Mouse (Mus musculus) C2C12 (cell line): ENCODE data around the gene Zfyve28. TPM values are rescaled to one million over a fixed set of nuclear protein-coding genes. Genes with fewer than 3 reads are reported as not detected.

Source experiments
- H3K27me3 ChIP-seq: one replicate; pipeline ENCODE4 v1.6.1; 2011; ENCODE audit not compliant: control insufficient read depth, insufficient read depth, insufficient read length
- H3K36me3 ChIP-seq: one replicate; pipeline ENCODE4 v1.6.1; 2011; ENCODE audit not compliant: control insufficient read depth, insufficient read depth
- H3K4me3 ChIP-seq: one replicate; pipeline ENCODE4 v1.5.1; 2011; ENCODE audit warnings: mild to moderate bottlenecking, control low read depth; ENCODE audit not compliant: poor library complexity, insufficient read depth, severe bottlenecking
- H3K79me2 ChIP-seq: one replicate; pipeline ENCODE4 v1.6.1; 2011; ENCODE audit not compliant: control insufficient read depth, insufficient read depth
- H3K79me3 ChIP-seq: one replicate; pipeline ENCODE4 v1.6.1; 2011; ENCODE audit warnings: low read depth, control low read depth
- H3ac ChIP-seq: one replicate; pipeline ENCODE3; 2011; ENCODE audit warnings: low read depth; ENCODE audit not compliant: control insufficient read depth, insufficient read length
- CEBPB ChIP-seq: IDR thresholded peaks from one replicate; pipeline ENCODE4 v1.6.1; 2011; ENCODE audit warnings: low read depth, mild to moderate bottlenecking, control low read depth, moderate library complexity
- CTCF ChIP-seq: IDR thresholded peaks from one replicate; pipeline ENCODE4 v1.5.1; 2011; ENCODE audit not compliant: control insufficient read depth, insufficient read depth, insufficient read length
- FOSL1 ChIP-seq: IDR thresholded peaks from one replicate; pipeline ENCODE4 v1.8.0; 2011; ENCODE audit warnings: mild to moderate bottlenecking, low read length; ENCODE audit not compliant: poor library complexity, insufficient read depth, severe bottlenecking
- MAX ChIP-seq: IDR thresholded peaks from one replicate; pipeline ENCODE4 v1.6.1; 2011; ENCODE audit warnings: mild to moderate bottlenecking, control low read depth
- MYOD1 ChIP-seq: IDR thresholded peaks from one replicate; pipeline ENCODE4 v1.6.1; 2011; ENCODE audit warnings: low read depth; ENCODE audit not compliant: control insufficient read depth, insufficient read length
- MYOG ChIP-seq: IDR thresholded peaks from one replicate; pipeline ENCODE4 v1.6.1; 2011; ENCODE audit not compliant: control insufficient read depth, insufficient read length; ENCODE audit errors: extremely low read depth
- USF1 ChIP-seq: IDR thresholded peaks from one replicate; pipeline ENCODE4 v1.6.1; 2011; ENCODE audit warnings: low read depth, mild to moderate bottlenecking, control low read depth, moderate library complexity
- polyA plus RNA-seq: library from polyadenylated mRNA; unstranded; fragments of >200 nt; fragmentation: generic; extraction: Trizol; gene quantifications from one replicate; pipeline ENCODE4 v1.2.1, GENCODE M21; 2012; ENCODE audit warnings: missing spikeins

Zfyve28 gene
- polyA plus RNA-seq, 1 experiment, result 0.09 TPM

GRCm38 (mm10) chr5:34252967-34253519, 35.2 kb downstream of the Zfyve28 start:
- no peaks in the 10 kb centered on the region for H3K79me3 ChIP-seq
- TF ChIP-seq USF1 (no peak), CEBPB (no peak), MYOD1 (no peak), MAX (no peak), FOSL1 (no peak), CTCF (no peak), MYOG (no peak)
- H3K27me3 ChIP-seq, result peaks cover 11% of the 10 kb centered on the region
- no peaks in the 10 kb centered on the region for H3K36me3 ChIP-seq
- no peaks in the 10 kb centered on the region for H3K79me2 ChIP-seq
- no peak overlapping the region for H3ac ChIP-seq
- no peak overlapping the region for H3K4me3 ChIP-seq

GRCm38 (mm10) chr5:34252307-34252966, 35.8 kb downstream of the Zfyve28 start:
- Histone ChIP-seq H3K27me3 (peaks cover 11% of the 10 kb centered on the region), H3K79me2 (no peaks in the 10 kb centered on the region), H3K79me3 (no peaks in the 10 kb centered on the region), H3ac (no peak overlapping the region), H3K4me3 (no peak overlapping the region), H3K36me3 (no peaks in the 10 kb centered on the region)
- TF ChIP-seq CEBPB (no peak), CTCF (no peak), FOSL1 (no peak), MYOD1 (no peak), USF1 (no peak), MYOG (no peak), MAX (no peak)

DNA sequence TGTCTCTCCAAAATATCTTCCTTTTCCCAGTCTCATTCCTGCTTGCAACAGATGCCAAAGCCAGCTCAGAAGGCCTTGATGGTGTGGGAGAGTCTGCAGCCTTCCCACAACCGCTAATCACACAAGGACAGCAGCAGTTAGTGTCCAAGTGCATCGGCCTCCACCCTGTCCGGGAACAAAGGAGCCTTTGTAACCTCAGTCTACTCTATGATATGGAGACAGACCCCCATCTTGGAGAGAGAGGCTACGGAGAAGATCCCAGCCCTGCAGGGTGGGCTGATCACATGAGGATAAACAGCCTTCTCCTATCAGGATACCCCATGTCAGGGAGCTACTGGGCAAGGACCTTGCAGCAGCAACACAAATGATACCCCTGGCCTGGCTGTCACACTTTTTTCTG, 36.5 kb downstream of the Zfyve28 start:
- Histone ChIP-seq H3ac (no peak overlapping the region), H3K79me3 (no peaks in the 10 kb centered on the region), H3K79me2 (no peaks in the 10 kb centered on the region), H3K27me3 (peaks cover 7% of the 10 kb centered on the region), H3K36me3 (no peaks in the 10 kb centered on the region), H3K4me3 (no peak overlapping the region)
- TF ChIP-seq CEBPB (no peak), MYOG (no peak), CTCF (no peak), MAX (no peak), USF1 (no peak), MYOD1 (no peak), FOSL1 (no peak)

GRCm38 (mm10) chr5:34250090-34250489, 38.2 kb downstream of the Zfyve28 start:
- H3K27me3 ChIP-seq, result no peaks in the 10 kb centered on the region
- H3K79me3 ChIP-seq, result no peaks in the 10 kb centered on the region
- H3K79me2 ChIP-seq, result no peaks in the 10 kb centered on the region
- no peak overlapping the region for H3K4me3 ChIP-seq
- H3ac ChIP-seq, result no peak overlapping the region
- peak; percentile 54 for TF ChIP-seq MYOD1
- TF ChIP-seq MAX, result no peak
- H3K36me3 ChIP-seq, result no peaks in the 10 kb centered on the region

GRCm38 (mm10) chr5:34249132-34249531, 39.1 kb downstream of the Zfyve28 start:
- no peak overlapping the region for H3ac ChIP-seq
- H3K4me3 ChIP-seq, result no peak overlapping the region
- no peaks in the 10 kb centered on the region for H3K27me3 ChIP-seq
- no peaks in the 10 kb centered on the region for H3K79me3 ChIP-seq
- H3K36me3 ChIP-seq, result no peaks in the 10 kb centered on the region
- no peak for TF ChIP-seq CEBPB
- no peak for TF ChIP-seq USF1
- no peak for TF ChIP-seq MAX
- H3K79me2 ChIP-seq, result no peaks in the 10 kb centered on the region

- no peaks in the 10 kb centered on the region for H3K27me3 ChIP-seq
- no peaks in the 10 kb centered on the region for H3K79me3 ChIP-seq
- no peaks in the 10 kb centered on the region for H3K79me2 ChIP-seq
- H3ac ChIP-seq, result no peak overlapping the region
- TF ChIP-seq MYOD1, result no peak
- no peak for TF ChIP-seq FOSL1
- TF ChIP-seq CEBPB, result no peak
- TF ChIP-seq MYOG, result no peak
- no peak for TF ChIP-seq MAX
- TF ChIP-seq CTCF, result no peak
- no peak for TF ChIP-seq USF1
- no peaks in the 10 kb centered on the region for H3K36me3 ChIP-seq
- no peak overlapping the region for H3K4me3 ChIP-seq
Measured at GRCm38 (mm10) chr5:34246443-34246842, 41.8 kb downstream of the Zfyve28 start.
